Mouse (Mus musculus) testis, adult 2 months (tissue): ENCODE measurements around the gene Mrps16. TPM values are rescaled to one million over a fixed set of nuclear protein-coding genes. Genes with fewer than 3 reads are reported as not detected.

Experiments
- H3K27ac ChIP-seq: fragments of 200-500 bp; 2 replicates; pipeline ENCODE4 v1.5.1; 2012; ENCODE audit warnings: low read depth, low read length; ENCODE audit not compliant: control insufficient read depth, insufficient read depth
- H3K27me3 ChIP-seq: fragments of 200-500 bp; 2 replicates; pipeline ENCODE4 v1.6.1; 2012; ENCODE audit warnings: mild to moderate bottlenecking, low read length, moderate library complexity; ENCODE audit not compliant: control insufficient read depth, insufficient read depth
- H3K36me3 ChIP-seq: fragments of 200-500 bp; 2 replicates; pipeline ENCODE4 v1.6.1; 2012; ENCODE audit warnings: mild to moderate bottlenecking, low read length; ENCODE audit not compliant: control insufficient read depth, insufficient read depth
- H3K4me1 ChIP-seq: fragments of 200-500 bp; 2 replicates; pipeline ENCODE4 v1.6.1; 2012; ENCODE audit warnings: low read length; ENCODE audit not compliant: control insufficient read depth, insufficient read depth
- H3K4me3 ChIP-seq: fragments of 200-500 bp; 2 replicates; pipeline ENCODE4 v1.5.1; 2012; ENCODE audit warnings: low read depth, mild to moderate bottlenecking, low read length, moderate library complexity, mixed read lengths; ENCODE audit not compliant: control insufficient read depth
- CTCF ChIP-seq: fragments of 200-500 bp; IDR thresholded peaks from 2 replicates; pipeline ENCODE4 v1.5.1; 2012; ENCODE audit warnings: low read depth, mild to moderate bottlenecking, inconsistent platforms, low read length, moderate library complexity; ENCODE audit not compliant: control insufficient read depth, insufficient read depth, insufficient replicate concordance
- POLR2A ChIP-seq: fragments of 200-500 bp; IDR thresholded peaks from 2 replicates; pipeline ENCODE4 v1.6.1; 2012; ENCODE audit warnings: low read depth, mild to moderate bottlenecking, inconsistent platforms, low read length, moderate library complexity; ENCODE audit not compliant: control insufficient read depth
- polyA plus RNA-seq: library from polyadenylated mRNA; depleted of rRNA; stranded (reverse); fragments of >200 nt; gene quantifications from 2 replicates; pipeline ENCODE4 v1.2.3, GENCODE M21; 2012; rRNA removed

Gene Mrps16
- 14.2 and 14.4 TPM in 2 replicates for polyA plus RNA-seq

- no peaks in the 10 kb centered on the region for H3K27me3 ChIP-seq
- peak within 1 kb of the TSS; percentile 90 for H3K4me3 ChIP-seq
- no peaks in the 10 kb centered on the region for H3K36me3 ChIP-seq
- peak within 1 kb of the TSS; percentile 89 for H3K27ac ChIP-seq
- H3K4me1 ChIP-seq, result peaks cover 3% of the 10 kb centered on the region
- TF ChIP-seq CTCF, result peak; percentile 75
- peak; percentile 82 for TF ChIP-seq POLR2A
These were observed at the start of gene Mrps16 for GRCm38 (mm10) chr14:20393205-20393913. Mrps16 (minus strand) TSS chr14:20393634.

- no peaks in the 10 kb centered on the region for H3K36me3 ChIP-seq
- no peak overlapping the region for H3K4me3 ChIP-seq
- no peak overlapping the region for H3K27ac ChIP-seq
- H3K4me1 ChIP-seq, result no peaks in the 10 kb centered on the region; the same call in 1 of the 2 replicates
- H3K27me3 ChIP-seq, result no peaks in the 10 kb centered on the region
- TF ChIP-seq CTCF, result no peak
These were observed 48.8 kb upstream of the Mrps16 start for GRCm38 (mm10) chr14:20442252-20442651.

- Histone ChIP-seq H3K4me1 (no peaks in the 10 kb centered on the region), H3K27ac (no peak overlapping the region), H3K4me3 (no peak overlapping the region), H3K27me3 (no peaks in the 10 kb centered on the region), H3K36me3 (peaks cover 1% of the 10 kb centered on the region; the same call in 1 of the 2 replicates)
- TF ChIP-seq POLR2A (no peak), CTCF (no peak)
These were observed 43.5 kb upstream of the Mrps16 start for GRCm38 (mm10) chr14:20436976-20437375.

- Histone ChIP-seq H3K4me3 (no peak overlapping the region), H3K4me1 (no peaks in the 10 kb centered on the region), H3K27ac (no peak overlapping the region), H3K36me3 (peaks cover 1% of the 10 kb centered on the region; the same call in 1 of the 2 replicates), H3K27me3 (no peaks in the 10 kb centered on the region)
- no peak for TF ChIP-seq POLR2A
These were observed 39.0 kb upstream of the Mrps16 start for GRCm38 (mm10) chr14:20432420-20432819.

GRCm38 (mm10) chr14:20431726-20432125 lies 38.3 kb upstream of the Mrps16 start:
- H3K27ac ChIP-seq, result no peak overlapping the region
- peaks cover 1% of the 10 kb centered on the region; the same call in 1 of the 2 replicates for H3K36me3 ChIP-seq
- no peaks in the 10 kb centered on the region for H3K4me1 ChIP-seq
- no peak overlapping the region for H3K4me3 ChIP-seq
- no peak for TF ChIP-seq CTCF
- TF ChIP-seq POLR2A, result no peak
- no peaks in the 10 kb centered on the region for H3K27me3 ChIP-seq

- no peaks in the 10 kb centered on the region for H3K4me1 ChIP-seq
- TF ChIP-seq CTCF (no peak), POLR2A (no peak)
- H3K27ac ChIP-seq, result no peak overlapping the region
- no peak overlapping the region for H3K4me3 ChIP-seq
- no peaks in the 10 kb centered on the region for H3K27me3 ChIP-seq
- no peaks in the 10 kb centered on the region; the same call in 1 of the 2 replicates for H3K36me3 ChIP-seq
These were observed 36.4 kb upstream of the Mrps16 start for GRCm38 (mm10) chr14:20429833-20430232.

- no peak overlapping the region for H3K27ac ChIP-seq
- H3K27me3 ChIP-seq, result no peaks in the 10 kb centered on the region
- H3K4me3 ChIP-seq, result no peak overlapping the region
- TF ChIP-seq CTCF (no peak), POLR2A (no peak)
- H3K36me3 ChIP-seq, result no peaks in the 10 kb centered on the region; the same call in 1 of the 2 replicates
- H3K4me1 ChIP-seq, result no peaks in the 10 kb centered on the region
These were observed 35.2 kb upstream of the Mrps16 start for GRCm38 (mm10) chr14:20428593-20428992.

GRCm38 (mm10) chr14:20423046-20423445 lies 29.6 kb upstream of the Mrps16 start:
- no peak overlapping the region for H3K4me3 ChIP-seq
- no peaks in the 10 kb centered on the region for H3K27me3 ChIP-seq
- H3K36me3 ChIP-seq, result no peaks in the 10 kb centered on the region; the same call in 1 of the 2 replicates
- H3K4me1 ChIP-seq, result no peaks in the 10 kb centered on the region
- TF ChIP-seq POLR2A (no peak), CTCF (no peak)
- H3K27ac ChIP-seq, result no peak overlapping the region
